Mouse (Mus musculus): ENCODE data around the gene Klhl33. TPM values are rescaled to one million over a fixed set of nuclear protein-coding genes. Genes with fewer than 3 reads are reported as not detected.
"Not testable (repeated sequence)": the region's sequence is repeated elsewhere in the genome, so short reads cannot be mapped to it uniquely, and the experiment has no call there.

Klhl33 gene
- total RNA-seq, 2 experiments from 2014 or later: not detected

GRCm38 (mm10) chr14:50868211-50868610 lies 29.1 kb downstream of the Klhl33 start:
- no peak for ATAC-seq (replicated peaks; ENCODE audit: low FRiP score, poor library complexity, severe bottlenecking)

DNA sequence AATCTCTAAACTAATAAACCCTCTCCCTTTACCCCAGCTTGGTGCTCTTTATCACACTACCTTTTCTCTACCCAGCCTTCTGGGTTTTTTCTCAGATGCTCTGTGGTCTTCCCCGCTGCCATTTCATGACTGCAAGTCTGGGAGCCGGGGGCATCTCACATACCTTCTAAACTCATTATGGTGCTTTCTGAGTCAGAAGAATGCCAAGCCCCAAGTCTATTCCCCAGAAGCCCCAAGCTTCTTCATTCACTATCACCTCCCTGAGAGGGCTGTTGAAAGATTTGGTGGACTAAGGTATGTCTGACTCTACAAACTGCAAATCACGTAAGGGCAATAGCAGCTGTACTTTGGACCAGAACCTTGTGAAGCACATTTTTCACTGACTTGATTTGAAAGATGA lies 30.3 kb downstream of the Klhl33 start:
- no peak for ATAC-seq (replicated peaks; ENCODE audit: low FRiP score, poor library complexity, severe bottlenecking)

DNA sequence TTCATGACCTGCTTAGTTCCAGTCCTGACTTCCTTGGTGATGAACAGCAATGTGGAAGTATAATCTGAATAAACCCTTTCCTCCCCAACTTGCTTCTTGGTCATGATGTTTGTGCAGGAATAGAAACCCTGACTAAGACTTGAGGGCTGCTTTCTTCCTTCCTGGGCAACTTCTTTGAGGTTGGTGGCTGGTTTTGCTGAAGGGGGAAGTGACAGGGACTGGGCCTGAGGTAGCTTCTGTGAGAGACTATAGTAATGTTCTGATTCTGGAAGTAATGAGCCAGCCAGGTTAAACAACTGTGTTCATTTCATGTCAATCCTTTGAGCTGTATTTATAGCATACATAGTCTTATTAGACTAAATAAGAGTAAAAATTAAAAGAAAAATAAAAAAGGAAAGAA lies 32.3 kb downstream of the Klhl33 start:
- not testable (repeated sequence) for ATAC-seq (replicated peaks; ENCODE audit: low FRiP score, poor library complexity, severe bottlenecking)

GRCm38 (mm10) chr14:50862641-50863040 lies 34.7 kb downstream of the Klhl33 start:
- ATAC-seq (replicated peaks; ENCODE audit: low FRiP score, poor library complexity, severe bottlenecking): no peak

GRCm38 (mm10) chr14:50855788-50856187 lies 41.5 kb downstream of the Klhl33 start:
- ATAC-seq (replicated peaks; ENCODE audit: low FRiP score, poor library complexity, severe bottlenecking): no peak

Other genes with a start within 250 kb of the Klhl33 start
- gene Olfr747, start 204.3 kb downstream of the Klhl33 start, total RNA-seq (2015; ENCODE audit: low replicate concordance): not detected in 2 replicates
- gene Olfr747, start 204.3 kb downstream of the Klhl33 start, total RNA-seq (2017; ENCODE audit: low replicate concordance): not detected in 2 replicates
- gene Olfr748, start 190.1 kb downstream of the Klhl33 start, total RNA-seq (2015; ENCODE audit: low replicate concordance): not detected in 2 replicates
- gene Olfr748, start 190.1 kb downstream of the Klhl33 start, total RNA-seq (2017; ENCODE audit: low replicate concordance): not detected in 2 replicates
- gene Olfr749, start 152.4 kb downstream of the Klhl33 start, total RNA-seq (2015; ENCODE audit: low replicate concordance): not detected in 2 replicates
- not detected in 2 replicates for gene Olfr749, start 152.4 kb downstream of the Klhl33 start, total RNA-seq (2017; ENCODE audit: low replicate concordance)
- 13.3 and 21.4 TPM in 2 replicates for gene Ttc5, start 112.0 kb downstream of the Klhl33 start, total RNA-seq (2015; ENCODE audit: low replicate concordance)
- 12.3 and 18.5 TPM in 2 replicates for gene Ttc5, start 112.0 kb downstream of the Klhl33 start, total RNA-seq (2017; ENCODE audit: low replicate concordance)
- not detected in 2 replicates for gene Ccnb1ip1, start 89.8 kb downstream of the Klhl33 start, total RNA-seq (2015; ENCODE audit: low replicate concordance)
- not detected in 2 replicates for gene Ccnb1ip1, start 89.8 kb downstream of the Klhl33 start, total RNA-seq (2017; ENCODE audit: low replicate concordance)
- gene Parp2, start 89.7 kb downstream of the Klhl33 start, total RNA-seq (2015; ENCODE audit: low replicate concordance): 18.0 and 29.3 TPM in 2 replicates
- gene Parp2, start 89.7 kb downstream of the Klhl33 start, total RNA-seq (2017; ENCODE audit: low replicate concordance): 32.5 and 63.5 TPM in 2 replicates
- gene Tep1, start 26.9 kb downstream of the Klhl33 start, total RNA-seq (2015; ENCODE audit: low replicate concordance): 12.3 and 13.8 TPM in 2 replicates
- 3.0 and 3.6 TPM in 2 replicates for gene Tep1, start 26.9 kb downstream of the Klhl33 start, total RNA-seq (2017; ENCODE audit: low replicate concordance)
- 39.3 and 75.5 TPM in 2 replicates for gene Osgep, start 27.4 kb upstream of the Klhl33 start, total RNA-seq (2015; ENCODE audit: low replicate concordance)
- gene Osgep, start 27.4 kb upstream of the Klhl33 start, total RNA-seq (2017; ENCODE audit: low replicate concordance): 14.8 and 16.6 TPM in 2 replicates
- 16.6 and 28.9 TPM in 2 replicates for gene Apex1, start 27.5 kb upstream of the Klhl33 start, total RNA-seq (2015; ENCODE audit: low replicate concordance)
- 8.3 and 13.2 TPM in 2 replicates for gene Apex1, start 27.5 kb upstream of the Klhl33 start, total RNA-seq (2017; ENCODE audit: low replicate concordance)
- gene Pip4p1, start 33.3 kb upstream of the Klhl33 start, total RNA-seq (2015; ENCODE audit: low replicate concordance): 34.4 and 37.8 TPM in 2 replicates
- 23.5 and 28.2 TPM in 2 replicates for gene Pip4p1, start 33.3 kb upstream of the Klhl33 start, total RNA-seq (2017; ENCODE audit: low replicate concordance)
- 256 and 266 TPM in 2 replicates for gene Pnp, start 33.6 kb upstream of the Klhl33 start, total RNA-seq (2015; ENCODE audit: low replicate concordance)
- gene Pnp, start 33.6 kb upstream of the Klhl33 start, total RNA-seq (2017; ENCODE audit: low replicate concordance): 218 and 252 TPM in 2 replicates
- gene Gm49342, start 47.0 kb upstream of the Klhl33 start, total RNA-seq (2015; ENCODE audit: low replicate concordance): not detected in 2 replicates
- gene Gm49342, start 47.0 kb upstream of the Klhl33 start, total RNA-seq (2017; ENCODE audit: low replicate concordance): 59.7 TPM in 1 of 2 replicates, not detected in the other
- gene Pnp2, start 58.5 kb upstream of the Klhl33 start, total RNA-seq (2015; ENCODE audit: low replicate concordance): 71.0 and 182 TPM in 2 replicates
- gene Pnp2, start 58.5 kb upstream of the Klhl33 start, total RNA-seq (2017; ENCODE audit: low replicate concordance): 38.7 and 45.7 TPM in 2 replicates
- not detected in 2 replicates for gene Rnase10, start 110.2 kb upstream of the Klhl33 start, total RNA-seq (2015; ENCODE audit: low replicate concordance)
- not detected in 2 replicates for gene Rnase10, start 110.2 kb upstream of the Klhl33 start, total RNA-seq (2017; ENCODE audit: low replicate concordance)
- gene Rnase9, start 144.4 kb upstream of the Klhl33 start, total RNA-seq (2015; ENCODE audit: low replicate concordance): not detected in 2 replicates
- gene Rnase9, start 144.4 kb upstream of the Klhl33 start, total RNA-seq (2017; ENCODE audit: low replicate concordance): not detected in 2 replicates
- not detected in 2 replicates for gene Rnase11, start 152.7 kb upstream of the Klhl33 start, total RNA-seq (2015; ENCODE audit: low replicate concordance)
- not detected in 2 replicates for gene Rnase11, start 152.7 kb upstream of the Klhl33 start, total RNA-seq (2017; ENCODE audit: low replicate concordance)
- 7.1 TPM in 1 of 2 replicates, not detected in the other for gene Rnase12, start 160.2 kb upstream of the Klhl33 start, total RNA-seq (2015; ENCODE audit: low replicate concordance)
- 7.3 TPM in 1 of 2 replicates, not detected in the other for gene Rnase12, start 160.2 kb upstream of the Klhl33 start, total RNA-seq (2017; ENCODE audit: low replicate concordance)
- gene Olfr750, start 176.9 kb upstream of the Klhl33 start, total RNA-seq (2015; ENCODE audit: low replicate concordance): not detected in 2 replicates
- not detected in 2 replicates for gene Olfr750, start 176.9 kb upstream of the Klhl33 start, total RNA-seq (2017; ENCODE audit: low replicate concordance)
- gene Rnase4, start 193.6 kb upstream of the Klhl33 start, total RNA-seq (2015; ENCODE audit: low replicate concordance): 8.0 and 11.5 TPM in 2 replicates
- gene Rnase4, start 193.6 kb upstream of the Klhl33 start, total RNA-seq (2017; ENCODE audit: low replicate concordance): 6.4 and 10.3 TPM in 2 replicates
- 8.0 and 17.7 TPM in 2 replicates for gene Ang, start 193.6 kb upstream of the Klhl33 start, total RNA-seq (2015; ENCODE audit: low replicate concordance)
- 2.2 TPM in 1 of 2 replicates, not detected in the other for gene Ang, start 193.6 kb upstream of the Klhl33 start, total RNA-seq (2017; ENCODE audit: low replicate concordance)
- not detected in 2 replicates for gene Eddm3b, start 216.9 kb upstream of the Klhl33 start, total RNA-seq (2015; ENCODE audit: low replicate concordance)
- gene Eddm3b, start 216.9 kb upstream of the Klhl33 start, total RNA-seq (2017; ENCODE audit: low replicate concordance): not detected in 2 replicates
- 10.5 and 25.6 TPM in 2 replicates for gene Rnase6, start 226.4 kb upstream of the Klhl33 start, total RNA-seq (2015; ENCODE audit: low replicate concordance)
- 11.7 and 13.3 TPM in 2 replicates for gene Rnase6, start 226.4 kb upstream of the Klhl33 start, total RNA-seq (2017; ENCODE audit: low replicate concordance)
- gene Rnase1, start 249.3 kb upstream of the Klhl33 start, total RNA-seq (2015; ENCODE audit: low replicate concordance): not detected in 2 replicates
- not detected in 2 replicates for gene Rnase1, start 249.3 kb upstream of the Klhl33 start, total RNA-seq (2017; ENCODE audit: low replicate concordance)

All from erythroid progenitor cell, adult 5-6 weeks (primary cell).